Mouse (Mus musculus) intestine, postnatal 0 days (tissue): ENCODE results near the gene Cyp4f14. TPM values are rescaled to one million over a fixed set of nuclear protein-coding genes. Genes with fewer than 3 reads are reported as not detected.
A peak's percentile ranks its signal among the peaks of the same experiment; 100 is the strongest.

Source experiments
- ATAC-seq: fragments of 200-750 bp; cut with Nextera tagmentation; 2 replicates; pipeline ENCODE4 v1.8.0; 2017; ENCODE audit warnings: mild to moderate bottlenecking, moderate TSS enrichment, moderate library complexity
- H3K27ac ChIP-seq: fragments of 300-500 bp; sonication (generic); 2 replicates; pipeline ENCODE4 v1.5.1; 2014; ENCODE audit warnings: mild to moderate bottlenecking, low read depth, low read length, moderate library complexity
- H3K27me3 ChIP-seq: fragments of 300-500 bp; sonication (generic); replicated peaks from 2 replicates; pipeline ENCODE4 v1.6.1; 2014; ENCODE audit warnings: low read length, mixed read lengths; ENCODE audit not compliant: control insufficient read depth, insufficient read depth
- H3K36me3 ChIP-seq: fragments of 300-500 bp; sonication (generic); 2 replicates; pipeline ENCODE4 v1.6.1; 2014; ENCODE audit warnings: mild to moderate bottlenecking, moderate library complexity; ENCODE audit not compliant: control insufficient read depth, insufficient read depth
- H3K4me1 ChIP-seq: fragments of 300-500 bp; sonication (generic); replicated peaks from 2 replicates; pipeline ENCODE4 v1.6.1; 2014; ENCODE audit warnings: antibody characterized with exemption, low read length, mixed read lengths; ENCODE audit not compliant: control insufficient read depth, insufficient read depth
- H3K4me2 ChIP-seq: fragments of 300-500 bp; sonication (generic); replicated peaks from 2 replicates; pipeline ENCODE4 v1.6.1; 2014; ENCODE audit warnings: low read depth, mild to moderate bottlenecking, moderate library complexity
- H3K4me3 ChIP-seq: fragments of 300-500 bp; sonication (generic); 2 replicates; pipeline ENCODE4 v1.5.1; 2014; ENCODE audit warnings: low read depth, low read length
- H3K9ac ChIP-seq: fragments of 300-500 bp; sonication (generic); 2 replicates; pipeline ENCODE4 v1.6.1; 2014; ENCODE audit warnings: mild to moderate bottlenecking, low read depth, low read length
- H3K9me3 ChIP-seq: fragments of 300-500 bp; sonication (generic); 2 replicates; pipeline ENCODE4 v1.6.1; 2016; ENCODE audit warnings: mixed run types; ENCODE audit not compliant: control insufficient read depth
- CTCF ChIP-seq: sonication (generic); IDR thresholded peaks from 2 replicates; pipeline ENCODE4 v1.5.1; 2016; ENCODE audit warnings: low read depth, mild to moderate bottlenecking, control low read depth, antibody characterized with exemption, moderate library complexity
- WGBS: fragments of 180-500 bp; shearing (Covaris S2); extraction: QIAGEN DNeasy Blood & Tissue Kit; methylation state at CpG from one replicate; pipeline ENCODE4 v1.1.7; 2014; 5-methylcytosine and 5-hydroxymethylcytosine counted together
- polyA plus RNA-seq: library from polyadenylated mRNA; unstranded; fragments of >200 nt; fragmentation: Nextera tagmentation; extraction: Ambion mirVana; gene quantifications from 2 replicates; pipeline ENCODE4 v1.2.1, GENCODE M21; 2015

The Cyp4f14 gene
- polyA plus RNA-seq, 1 experiment from 2014 or later: 1.9 TPM

DNA sequence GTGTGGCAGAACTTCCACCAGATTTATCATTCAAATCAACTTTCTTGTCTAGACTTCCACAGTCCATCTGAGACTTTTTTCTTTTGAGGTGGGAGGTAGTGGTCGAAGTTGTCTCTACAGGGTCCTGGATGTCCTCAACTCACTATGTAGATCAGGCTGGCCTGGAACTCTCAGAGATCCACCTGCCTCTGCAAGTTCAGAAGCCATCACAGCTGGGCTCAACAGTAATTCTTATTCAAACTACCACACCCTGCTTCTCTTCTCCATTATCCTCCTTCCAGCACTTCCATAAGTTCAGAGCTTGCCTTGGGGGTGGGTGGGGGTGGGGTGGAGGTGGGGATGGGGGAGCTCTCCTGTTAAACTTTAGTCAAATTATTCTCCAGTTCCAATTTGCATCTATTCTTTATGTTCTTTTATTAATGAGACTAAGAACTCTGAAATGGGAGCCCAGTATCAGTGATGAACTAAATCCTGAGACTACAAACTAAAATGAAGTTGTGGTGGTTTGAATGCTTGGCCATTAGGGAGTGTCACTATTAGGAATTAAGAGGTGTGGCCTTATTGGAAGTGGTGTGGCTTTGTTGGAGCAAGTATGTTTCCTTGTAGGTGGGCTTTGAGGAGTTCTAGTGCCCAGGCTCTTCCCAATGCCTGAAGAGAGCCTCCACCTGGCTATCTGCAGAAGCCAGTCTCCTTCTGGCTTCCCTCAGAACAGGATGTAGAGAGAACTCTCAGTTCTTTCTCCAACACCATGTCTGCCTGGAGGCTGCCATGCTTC, 15.2 kb downstream of the Cyp4f14 start:
- Histone ChIP-seq H3K4me2 (no peak overlapping the region), H3K9me3 (no peaks in the 10 kb centered on the region), H3K4me3 (no peak overlapping the region), H3K27me3 (no peaks in the 10 kb centered on the region), H3K27ac (no peak overlapping the region), H3K36me3 (no peaks in the 10 kb centered on the region), H3K4me1 (no peaks in the 10 kb centered on the region), H3K9ac (no peak overlapping the region)
- TF ChIP-seq CTCF: no peak
- no peak for ATAC-seq
- 61% methylated on average over 1 of the region's 1 CpGs for WGBS

DNA sequence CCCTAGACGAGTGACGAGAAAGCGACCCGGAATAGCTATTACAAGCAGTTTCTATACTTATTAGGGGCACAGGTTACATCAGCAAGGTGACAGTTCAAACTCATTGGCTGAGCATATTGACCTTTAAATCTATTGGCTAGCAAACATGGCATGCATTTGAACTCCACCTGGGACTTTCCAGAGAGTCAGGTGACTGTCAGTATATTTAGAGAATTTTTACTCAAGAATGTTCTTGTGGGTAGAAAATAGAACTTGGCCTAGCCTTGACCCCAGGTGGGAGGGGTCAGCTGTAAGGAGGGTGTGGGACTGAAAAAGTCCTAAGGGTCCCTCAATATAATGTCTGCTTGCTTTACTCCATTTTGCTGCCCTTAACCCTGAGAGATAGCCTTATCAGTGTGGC, 21.7 kb downstream of the Cyp4f14 start:
- 84% methylated on average over 4 of the region's 4 CpGs for WGBS
- H3K9me3 ChIP-seq: no peaks in the 10 kb centered on the region
- no peak for TF ChIP-seq CTCF
- H3K4me3 ChIP-seq: no peak overlapping the region
- H3K27ac ChIP-seq: no peak overlapping the region
- no peak overlapping the region for H3K4me2 ChIP-seq
- no peaks in the 10 kb centered on the region for H3K36me3 ChIP-seq
- ATAC-seq: no peak
- no peak overlapping the region for H3K9ac ChIP-seq
- no peaks in the 10 kb centered on the region for H3K27me3 ChIP-seq
- H3K4me1 ChIP-seq: peaks cover 3% of the 10 kb centered on the region

DNA sequence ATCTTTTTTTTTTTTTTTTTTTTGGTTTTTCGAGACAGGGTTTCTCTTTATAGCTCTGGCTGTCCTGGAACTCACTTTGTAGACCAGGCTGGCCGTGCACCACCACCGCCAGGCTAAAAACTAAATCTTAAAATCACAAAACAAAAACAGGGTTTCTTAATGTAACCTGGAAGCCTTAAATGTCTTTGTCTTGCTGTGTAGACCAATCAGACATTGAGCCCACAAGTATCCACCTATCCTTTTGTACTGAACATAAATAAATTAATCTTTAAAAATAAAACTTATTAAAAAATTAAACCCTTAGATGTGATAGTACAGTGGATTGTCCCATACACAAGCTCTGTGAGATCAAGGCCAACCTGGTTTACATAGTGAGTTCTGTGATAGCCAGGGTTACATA, 23.2 kb downstream of the Cyp4f14 start:
- H3K36me3 ChIP-seq: no peaks in the 10 kb centered on the region

DNA sequence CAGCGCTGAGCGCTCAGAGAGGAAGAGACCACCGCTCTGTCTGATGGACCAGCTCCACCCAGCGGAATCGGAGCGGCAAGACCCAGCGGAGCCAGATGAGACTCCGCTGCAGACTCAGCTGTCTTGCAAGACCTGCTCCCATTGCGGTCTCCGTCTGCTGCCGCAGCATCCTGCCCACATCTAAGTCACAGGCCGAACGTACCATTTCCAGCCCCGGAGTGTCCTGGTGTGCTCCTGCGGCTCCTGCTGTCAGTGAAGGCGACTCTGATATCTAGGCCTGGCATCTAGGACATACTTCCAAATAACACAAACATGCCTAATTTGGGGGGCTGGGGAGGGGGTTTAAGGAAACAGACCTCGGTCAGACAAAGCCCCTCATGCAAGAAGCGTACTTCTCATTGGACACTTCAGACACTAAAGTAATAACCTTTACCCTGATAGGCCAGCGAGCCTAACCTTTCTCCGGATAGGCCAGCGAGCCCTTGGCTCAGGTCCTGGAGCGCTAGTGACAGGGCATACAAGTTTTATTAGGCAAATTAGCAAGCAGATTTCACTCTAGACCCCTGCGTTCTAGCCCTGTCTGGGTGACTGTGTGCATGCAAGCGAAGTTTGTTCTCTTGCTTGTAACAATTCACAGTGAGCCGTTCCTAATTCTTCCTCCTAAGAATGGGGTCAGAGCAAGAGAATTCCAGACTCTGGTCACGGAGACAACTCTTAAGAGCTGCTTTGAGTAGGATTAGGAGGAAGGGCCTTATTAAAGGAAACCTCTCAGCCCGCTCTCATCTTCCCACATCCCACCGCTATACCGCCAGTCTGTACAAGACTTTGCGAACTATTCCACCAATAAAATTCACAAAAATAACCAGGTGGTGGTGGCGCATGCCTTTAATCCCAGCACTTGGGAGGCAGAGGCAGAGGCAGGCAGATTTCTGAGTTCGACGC, 25.6 kb downstream of the Cyp4f14 start, which contains the start of gene Zfp870:
TSS of gene Zfp870 (minus strand) at position 404 of the 942 bp plus-strand sequence.
- peaks cover 5% of the 10 kb centered on the region for H3K4me1 ChIP-seq
- peaks cover 4% of the 10 kb centered on the region; the same call in 1 of the 2 replicates for H3K36me3 ChIP-seq
- H3K4me3 ChIP-seq: peak within 1 kb of the TSS; percentile 86
- peak; percentile 96 for ATAC-seq
- peak within 1 kb of the TSS; percentile 83 for H3K27ac ChIP-seq
- 11% methylated on average over 33 of the region's 33 CpGs for WGBS
- TF ChIP-seq CTCF: peak; percentile 64
- no peaks in the 10 kb centered on the region for H3K27me3 ChIP-seq
- H3K4me2 ChIP-seq: peak within 1 kb of the TSS; percentile 83
- no peaks in the 10 kb centered on the region for H3K9me3 ChIP-seq
- peak within 1 kb of the TSS; percentile 85 for H3K9ac ChIP-seq

More for the DNA sequence above, 23.2 kb downstream of the Cyp4f14 start:
- H3K4me1 ChIP-seq: peaks cover 5% of the 10 kb centered on the region
- ATAC-seq: no peak
- no peak overlapping the region for H3K27ac ChIP-seq
- no peak for TF ChIP-seq CTCF
- 80% methylated on average over 3 of the region's 3 CpGs for WGBS
- H3K27me3 ChIP-seq: no peaks in the 10 kb centered on the region
- H3K9me3 ChIP-seq: no peaks in the 10 kb centered on the region
- no peak overlapping the region for H3K9ac ChIP-seq
- no peak overlapping the region for H3K4me3 ChIP-seq
- no peak overlapping the region for H3K4me2 ChIP-seq

DNA sequence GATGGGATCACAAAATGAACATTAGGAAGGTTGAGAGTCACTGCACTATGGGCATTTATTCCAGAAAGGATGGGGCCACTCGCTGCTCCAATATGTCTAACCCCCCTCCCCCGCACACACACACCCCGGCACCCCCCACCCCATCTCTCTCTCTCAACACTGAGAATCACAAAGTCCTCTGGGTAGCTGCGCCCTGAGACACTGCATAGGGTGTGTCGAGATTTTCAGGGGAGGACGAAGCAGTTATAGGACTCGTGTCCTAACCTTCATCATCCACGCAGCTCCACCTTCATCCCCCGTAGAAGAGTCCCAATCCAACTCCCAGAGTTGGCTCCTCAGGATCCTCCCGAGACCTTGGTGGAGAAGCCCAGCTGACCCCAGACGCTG, 26.3 kb downstream of the Cyp4f14 start:
- Histone ChIP-seq H3K4me1 (peaks cover 5% of the 10 kb centered on the region), H3K4me2 (peak overlapping the region; percentile 83), H3K9me3 (no peaks in the 10 kb centered on the region), H3K27me3 (no peaks in the 10 kb centered on the region), H3K27ac (peak overlapping the region; percentile 83), H3K36me3 (peaks cover 4% of the 10 kb centered on the region; the same call in 1 of the 2 replicates), H3K4me3 (peak overlapping the region; percentile 86), H3K9ac (peak overlapping the region; percentile 85)
- TF ChIP-seq CTCF: no peak
- ATAC-seq: peak; percentile 29; the same call in 1 of the 2 replicates
- WGBS: 2% methylated on average over 11 of the region's 11 CpGs

DNA sequence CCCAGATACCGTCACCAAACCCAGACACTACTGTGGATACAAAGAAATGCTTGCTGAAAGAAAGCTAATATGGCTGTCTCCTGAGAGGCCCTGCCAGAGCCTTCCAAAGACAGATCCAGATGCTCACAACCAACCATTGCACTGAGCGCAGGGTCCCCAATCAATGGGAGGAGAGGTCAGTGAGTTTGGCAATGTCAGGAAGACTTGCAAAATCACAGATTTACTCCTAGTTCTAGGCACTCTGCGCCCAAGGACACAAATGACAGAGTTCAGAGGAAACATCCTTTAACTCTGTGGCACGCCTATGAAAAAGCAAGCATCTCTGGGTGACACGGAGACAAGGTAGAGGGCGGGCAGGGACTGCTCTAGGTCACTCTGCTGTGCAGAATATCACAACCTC, 27.5 kb downstream of the Cyp4f14 start:
- WGBS: 88% methylated on average over 6 of the region's 6 CpGs
- no peak for TF ChIP-seq CTCF

More for the DNA sequence above, 27.5 kb downstream of the Cyp4f14 start:
- Histone ChIP-seq H3K27ac (no peak overlapping the region), H3K4me1 (peaks cover 5% of the 10 kb centered on the region), H3K9ac (no peak overlapping the region), H3K27me3 (no peaks in the 10 kb centered on the region), H3K9me3 (no peaks in the 10 kb centered on the region), H3K4me3 (no peak overlapping the region), H3K36me3 (peaks cover 9% of the 10 kb centered on the region), H3K4me2 (no peak overlapping the region)
- ATAC-seq: no peak
